Mouse (Mus musculus) kidney, adult 2 months (tissue): ENCODE data around the gene Pdzd2.

Source experiments
- CTCF ChIP-seq: fragments of 200-500 bp; conservative IDR thresholded peaks from 2 replicates; pipeline ENCODE4 v1.5.1; 2011; ENCODE audit warnings: low read depth, mild to moderate bottlenecking, control low read depth, low read length, moderate library complexity, mixed read lengths; ENCODE audit not compliant: insufficient read depth, insufficient read length
- POLR2A ChIP-seq: fragments of 200-500 bp; IDR thresholded peaks from one replicate; pipeline ENCODE4 v1.6.1; 2011; ENCODE audit warnings: low read depth, low read length, control low read depth

DNA sequence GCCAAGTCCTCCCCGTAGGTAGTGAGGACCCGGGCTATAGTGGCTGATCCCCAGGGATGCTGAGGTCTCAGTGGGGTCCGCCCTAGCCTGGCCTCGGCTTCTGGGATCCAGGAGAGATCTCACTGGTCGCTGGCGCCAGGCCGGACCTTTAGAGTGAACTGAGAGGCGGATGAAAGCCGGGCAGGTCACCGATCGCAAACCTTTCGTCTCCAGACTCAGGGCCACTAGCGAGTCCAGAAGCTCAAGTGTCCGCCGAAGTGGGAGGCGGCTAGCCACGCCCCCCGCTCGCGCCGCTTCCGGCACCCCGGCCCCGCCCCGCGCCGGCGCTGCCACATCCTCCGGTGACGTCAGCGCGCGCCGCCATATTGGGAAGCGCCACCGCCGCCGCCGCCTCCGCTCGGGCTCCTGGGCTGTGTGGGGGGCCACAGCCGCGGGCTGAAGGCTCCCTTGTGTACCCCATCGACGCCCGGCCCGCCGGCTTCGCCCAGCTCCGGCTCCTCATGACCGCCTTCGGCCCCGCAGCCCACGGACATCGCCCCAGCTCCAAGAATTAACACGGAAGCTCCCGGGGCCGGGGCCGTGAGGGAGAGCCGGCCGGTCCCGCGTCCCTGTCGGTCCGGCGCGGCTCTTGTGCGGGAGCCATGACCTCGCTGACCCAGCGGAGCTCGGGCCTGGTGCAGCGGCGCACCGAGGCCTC lies 418.5 kb downstream of the Pdzd2 start, which contains the start of gene Golph3:
- TF ChIP-seq POLR2A (peak; percentile 61), CTCF (no peak)
